31 mouse cellular contexts compared by ENCODE assay signal in genomic region chr6:120840258-120840657, GRCm38 (mm10). TPM values are rescaled to one million over a fixed set of nuclear protein-coding genes. Genes with fewer than 3 reads are reported as not detected.
DNase-seq lines count a peak whose midpoint lies in the region; ATAC-seq and TF ChIP-seq lines count a peak whose summit lies in the region.
"Had no signal": no experiment of that assay in that cellular context is flagged by ENCODE, and none has a peak within 500 bp of the region (broad histone marks: within the 10 kb centered on the region; RNA-seq: fewer than 3 reads in every experiment).

No protein-coding gene starts in this region.

- peak overlapping the region; percentile 16; the same call in 1 of the 2 replicates for H3K27ac ChIP-seq in liver, embryonic 13.5 days
- peak overlapping the region; percentile 83 for H3K27ac ChIP-seq in brown adipose tissue, adult 24 weeks (replicated peaks; ENCODE audit: low read depth, low read length)
- peak overlapping the region; percentile 36; the same call in 1 of the 2 replicates for H3K27ac ChIP-seq in liver, embryonic 16.5 days (ENCODE audit: low read length)
- H3K27ac ChIP-seq: forebrain, embryonic 12.5 days; heart, embryonic 10.5 days; heart, embryonic 15.5 days; hindbrain, embryonic 12.5 days; hindbrain, postnatal 0 days; intestine, embryonic 15.5 days; kidney, postnatal 0 days; limb, embryonic 12.5 days; macrophage; midbrain, embryonic 13.5 days; neural tube, embryonic 15.5 days had no signal

- H3K4me1 ChIP-seq in liver, embryonic 13.5 days (replicated peaks) = peaks cover 75% of the 10 kb centered on the region
- peaks cover 7% of the 10 kb centered on the region; the same call in 1 of the 2 replicates for H3K4me1 ChIP-seq in brown adipose tissue, adult 24 weeks (ENCODE audit: control insufficient read depth, insufficient read depth, insufficient read length, low read length)
- H3K4me1 ChIP-seq in liver, embryonic 16.5 days (ENCODE audit: control insufficient read depth, low read depth, low read length) = peaks cover 31% of the 10 kb centered on the region
- H3K4me1 ChIP-seq: intestine, embryonic 15.5 days had no signal

- peak overlapping the region; percentile 6; the same call in 1 of the 2 replicates for H3K4me2 ChIP-seq in liver, embryonic 13.5 days
- no peak overlapping the region for H3K4me2 ChIP-seq in liver, embryonic 16.5 days (ENCODE audit: low read depth, low read length)
- H3K4me2 ChIP-seq: forebrain, embryonic 12.5 days; heart, embryonic 15.5 days; hindbrain, embryonic 12.5 days; intestine, embryonic 15.5 days; limb, embryonic 12.5 days; midbrain, embryonic 13.5 days; neural tube, embryonic 15.5 days had no signal

- no peak overlapping the region for H3ac ChIP-seq in C2C12 (ENCODE audit: control insufficient read depth, insufficient read length, low read depth)

- H3K79me3 ChIP-seq in C2C12 (ENCODE audit: low read depth) = peaks cover 65% of the 10 kb centered on the region

- H3K36me3 ChIP-seq in liver, embryonic 13.5 days = peaks cover 37% of the 10 kb centered on the region
- H3K36me3 ChIP-seq in C2C12 (ENCODE audit: control insufficient read depth, insufficient read depth) = no peaks in the 10 kb centered on the region
- peaks cover 6% of the 10 kb centered on the region; the same call in 1 of the 2 replicates for H3K36me3 ChIP-seq in liver, embryonic 16.5 days (ENCODE audit: control insufficient read depth, insufficient read depth)
- H3K36me3 ChIP-seq: intestine, embryonic 15.5 days; limb, embryonic 12.5 days; midbrain, embryonic 13.5 days had no signal

- no peak for ATAC-seq in liver, embryonic 13.5 days (ENCODE audit: low read depth)
- no peak for ATAC-seq in liver, embryonic 16.5 days (ENCODE audit: low read depth)
- ATAC-seq: forebrain, postnatal 0 days; hindbrain, postnatal 0 days; intestine, embryonic 15.5 days; midbrain, embryonic 13.5 days; Patski had no signal

- no peaks in the 10 kb centered on the region for H3K27me3 ChIP-seq in liver, embryonic 13.5 days
- no peaks in the 10 kb centered on the region for H3K27me3 ChIP-seq in C2C12 (ENCODE audit: control insufficient read depth, insufficient read depth, insufficient read length)
- no peaks in the 10 kb centered on the region for H3K27me3 ChIP-seq in liver, embryonic 16.5 days (ENCODE audit: control insufficient read depth, insufficient read depth, low read depth, low read length)
- H3K27me3 ChIP-seq: forebrain, embryonic 12.5 days; heart, embryonic 15.5 days; hindbrain, embryonic 12.5 days; intestine, embryonic 15.5 days; limb, embryonic 12.5 days; midbrain, embryonic 13.5 days; neural tube, embryonic 15.5 days; Patski had no signal

- no peak overlapping the region for H3K4me3 ChIP-seq in liver, embryonic 13.5 days (replicated peaks)
- no peak overlapping the region for H3K4me3 ChIP-seq in C2C12 (ENCODE audit: insufficient read depth, poor library complexity, severe bottlenecking)
- H3K4me3 ChIP-seq in brown adipose tissue, adult 24 weeks (ENCODE audit: insufficient read depth, low read depth, low read length) = no peak overlapping the region
- no peak overlapping the region for H3K4me3 ChIP-seq in liver, embryonic 16.5 days (ENCODE audit: low read depth, low read length)
- H3K4me3 ChIP-seq: erythroblast, embryonic 14.5 days; forebrain, embryonic 12.5 days; heart, embryonic 10.5 days; heart, embryonic 15.5 days; hindbrain, embryonic 12.5 days; intestine, embryonic 15.5 days; limb, embryonic 12.5 days; midbrain, embryonic 13.5 days; neural tube, embryonic 15.5 days had no signal

- TF ChIP-seq CTCF in C2C12 (IDR thresholded peaks at IDR 0.05; ENCODE audit: control insufficient read depth, insufficient read depth, insufficient read length) = no peak

- no peak for DNase-seq in liver, embryonic 13.5 days
- DNase-seq in liver = no peak
- DNase-seq in layer of hippocampus, postnatal 14 days (ENCODE audit: low spot score in 2 of 2) = no peak
- no peak for DNase-seq in layer of hippocampus, adult 9-10 months (ENCODE audit: low spot score)
- DNase-seq: adrenal gland, postnatal 14 days; B cell, adult 2 months; cerebellum, adult 11-12 months; cerebellum, postnatal 14 days; forebrain, postnatal 0 days; heart, postnatal 36 days; kidney, adult 2 months; kidney, postnatal 4 days; lung, adult 18-20 months; right cerebral cortex, postnatal 25 days; thymus, postnatal 14 days had no signal

- 94% methylated on average over 7 of the region's 7 CpGs for WGBS in liver, embryonic 13.5 days (ENCODE audit: insufficient replicate concordance)
- 86% methylated on average over 7 of the region's 7 CpGs for WGBS in liver, embryonic 16.5 days (ENCODE audit: insufficient replicate concordance)

- H3K79me2 ChIP-seq in C2C12 (ENCODE audit: control insufficient read depth, insufficient read depth) = peaks cover 91% of the 10 kb centered on the region

- H3K9me3 ChIP-seq in liver, embryonic 13.5 days (replicated peaks) = 0 out of 2 replicates have a peak, but pooled peaks cover 3% of the 10 kb centered on the region
- H3K9me3 ChIP-seq in liver, embryonic 16.5 days (replicated peaks; ENCODE audit: control insufficient read depth, low read length) = no peaks in the 10 kb centered on the region
- H3K9me3 ChIP-seq: forebrain, embryonic 12.5 days; heart, embryonic 10.5 days; hindbrain, embryonic 12.5 days; intestine, embryonic 15.5 days; limb, embryonic 12.5 days; midbrain, embryonic 13.5 days; neural tube, embryonic 15.5 days had no signal

- H3K9ac ChIP-seq in liver, embryonic 13.5 days = no peak overlapping the region
- H3K9ac ChIP-seq in liver, embryonic 16.5 days (ENCODE audit: low read depth, low read length) = no peak overlapping the region
- H3K9ac ChIP-seq: forebrain, embryonic 12.5 days; forebrain, postnatal 0 days; heart, embryonic 15.5 days; hindbrain, embryonic 12.5 days; intestine, embryonic 15.5 days; limb, embryonic 12.5 days; midbrain, embryonic 13.5 days; neural tube, embryonic 15.5 days had no signal

TF ChIP-seq in C2C12, 6 proteins besides CTCF, POLR2A, EP300 and RAD21:
- TF ChIP-seq MAX (IDR thresholded peaks at IDR 0.05) = no peak
- peak; percentile 57 for TF ChIP-seq CEBPB (IDR thresholded peaks at IDR 0.05; ENCODE audit: low read depth)
- no peak for TF ChIP-seq MYOD1 (IDR thresholded peaks at IDR 0.05; ENCODE audit: control insufficient read depth, insufficient read length, low read depth)
- no peak for TF ChIP-seq FOSL1 (IDR thresholded peaks at IDR 0.05; ENCODE audit: insufficient read depth, low read length, poor library complexity, severe bottlenecking)
- no peak for TF ChIP-seq MYOG (IDR thresholded peaks at IDR 0.05; ENCODE audit: control insufficient read depth, extremely low read depth, insufficient read length)
TF ChIP-seq in C2C12: peak in this region for 1.

RNA-seq across cellular contexts. Expression of gene Bcl2l13, which starts 4.2 kb away (rescaled TPM):
- 37.7 and 44.1 TPM in 2 replicates for polyA plus RNA-seq in liver, embryonic 13.5 days (2015; fragmentation: Nextera tagmentation; extraction: Ambion mirVana)
- polyA plus RNA-seq in C2C12 (2012; fragmentation: generic; extraction: Trizol) = 24.6 TPM
- 56.4 and 68.8 TPM in 2 replicates for polyA plus RNA-seq in brown adipose tissue, adult 24 weeks (2012; ENCODE audit: insufficient read depth, insufficient read length, missing spikeins)
- polyA plus RNA-seq in liver, embryonic 16.5 days (2015; fragmentation: Nextera tagmentation; extraction: Ambion mirVana) = 34.7 and 35.7 TPM in 2 replicates
- total RNA-seq in layer of hippocampus, postnatal 14 days (2021) = 10 to 100 TPM; 49.9 to 51.9 TPM

RNA-seq across cellular contexts. Expression of gene Atp6v1e1, which starts 17.7 kb away (rescaled TPM):
- polyA plus RNA-seq in liver, embryonic 13.5 days (2015; fragmentation: Nextera tagmentation; extraction: Ambion mirVana) = 158 and 180 TPM in 2 replicates
- 90.1 TPM for polyA plus RNA-seq in C2C12 (2012; fragmentation: generic; extraction: Trizol)
- polyA plus RNA-seq in brown adipose tissue, adult 24 weeks (2012; ENCODE audit: insufficient read depth, insufficient read length, missing spikeins) = 200 and 349 TPM in 2 replicates
- 171 and 172 TPM in 2 replicates for polyA plus RNA-seq in liver, embryonic 16.5 days (2015; fragmentation: Nextera tagmentation; extraction: Ambion mirVana)
- total RNA-seq in layer of hippocampus, postnatal 14 days (2021) = 100 to 1,000 TPM; 455 to 462 TPM

Comparison
In these comparisons a context has a peak if more than half of its experiments do, and no peak if none do; other contexts are left out.
1. H3K27ac ChIP-seq: peak in every context shown above with its lines; median percentile 83 in brown adipose tissue, adult 24 weeks; 36 in liver, embryonic 16.5 days; 16 in liver, embryonic 13.5 days.